Mouse (Mus musculus) CH12.LX (cell line): ENCODE data around the gene Ulbp1. TPM values are rescaled to one million over a fixed set of nuclear protein-coding genes. Genes with fewer than 3 reads are reported as not detected.
A peak's percentile ranks its signal among the peaks of the same experiment; 100 is the strongest.
"Not testable (repeated sequence)": the region's sequence is repeated elsewhere in the genome, so short reads cannot be mapped to it uniquely, and the experiment has no call there.

Experiments
- DNase-seq: peaks from one replicate; pipeline ENCODE4 v3.0.0-alpha.2; 2013; ENCODE audit errors: extremely low read depth
- H3K27ac ChIP-seq: 2 replicates; pipeline ENCODE4 v1.5.1; 2012; ENCODE audit warnings: low read depth, mild to moderate bottlenecking, control low read depth, moderate library complexity; ENCODE audit not compliant: insufficient read depth
- H3K27me3 ChIP-seq: replicated peaks from 2 replicates; pipeline ENCODE3; 2012; ENCODE audit warnings: inconsistent platforms
- H3K36me3 ChIP-seq, 2 experiments: replicated peaks in 1 of 2; 2 replicates each; pipeline versions ENCODE3 to v1.6.1; 2012; ENCODE audit warnings: inconsistent platforms in 1 of 2, low read length in 1 of 2, mild to moderate bottlenecking in 1 of 2, mixed read lengths in 1 of 2, moderate library complexity in 1 of 2; ENCODE audit not compliant: control insufficient read depth in 1 of 2, insufficient read depth in 1 of 2
- H3K4me1 ChIP-seq, 2 experiments: 2 replicates each; pipeline ENCODE4 v1.6.1; 2012; ENCODE audit warnings: inconsistent platforms in 1 of 2, moderate library complexity in 1 of 2; ENCODE audit not compliant: insufficient read depth in 2 of 2, control insufficient read depth in 1 of 2
- H3K4me2 ChIP-seq: 2 replicates; pipeline ENCODE4 v1.6.1; 2012; ENCODE audit warnings: low read depth, mild to moderate bottlenecking, control low read depth; ENCODE audit not compliant: poor library complexity, insufficient read depth, severe bottlenecking
- H3K4me3 ChIP-seq, 3 experiments: fragments of 150-350 bp in 1 of 3; sonication (generic) in 1 of 3; replicated peaks in 1 of 3; 2 replicates each; pipeline versions ENCODE3 to v1.5.1; 2011 to 2012; ENCODE audit warnings: low read depth in 2 of 3, low read length in 2 of 3, mild to moderate bottlenecking in 2 of 3, moderate library complexity in 2 of 3, control low read depth in 1 of 3, improper control_type of control experiment in 1 of 3, inconsistent platforms in 1 of 3, mixed read lengths in 1 of 3; ENCODE audit not compliant: poor library complexity in 1 of 3
- H3K79me2 ChIP-seq: replicated peaks from 2 replicates; pipeline ENCODE4 v1.6.1; 2012; ENCODE audit warnings: mild to moderate bottlenecking, moderate library complexity; ENCODE audit not compliant: control insufficient read depth, poor library complexity, insufficient read depth, severe bottlenecking; ENCODE audit errors: extremely low read depth
- H3K9ac ChIP-seq: 2 replicates; pipeline ENCODE4 v1.6.1; 2012; ENCODE audit warnings: low read depth, mild to moderate bottlenecking, control low read depth, moderate library complexity; ENCODE audit not compliant: insufficient read depth
- H3K9me3 ChIP-seq: replicated peaks from 2 replicates; pipeline ENCODE3; 2012; ENCODE audit warnings: low read length, inconsistent platforms, mixed read lengths
- BHLHE40 ChIP-seq: IDR thresholded peaks from 2 replicates; pipeline ENCODE4 v1.6.1; 2011; ENCODE audit warnings: mild to moderate bottlenecking, low read depth, low read length, improper control_type of control experiment
- CHD1 ChIP-seq: IDR thresholded peaks from 2 replicates; pipeline ENCODE4 v1.6.1; 2012; ENCODE audit warnings: low read depth, low read length, improper control_type of control experiment, inconsistent platforms
- CHD2 ChIP-seq: IDR thresholded peaks from 2 replicates; pipeline ENCODE4 v1.6.1; 2011; ENCODE audit warnings: low read length, improper control_type of control experiment
- CTCF ChIP-seq, 2 experiments: IDR thresholded peaks in 1 of 2; conservative IDR thresholded peaks in 1 of 2; 2 replicates each; pipeline ENCODE4 v1.5.1; 2011 to 2012; ENCODE audit warnings: low read depth in 2 of 2, low read length in 2 of 2, improper control_type of control experiment in 1 of 2, inconsistent platforms in 1 of 2, mild to moderate bottlenecking in 1 of 2, moderate library complexity in 1 of 2
- E2F4 ChIP-seq: IDR thresholded peaks from 2 replicates; pipeline ENCODE4 v1.6.1; 2011; ENCODE audit warnings: low read depth, low read length, improper control_type of control experiment; ENCODE audit not compliant: insufficient replicate concordance
- ELF1 ChIP-seq: IDR thresholded peaks from 2 replicates; pipeline ENCODE4 v1.6.1; 2014; ENCODE audit warnings: low read depth, mild to moderate bottlenecking, inconsistent platforms, low read length, improper control_type of control experiment
- EP300 ChIP-seq: IDR thresholded peaks from 2 replicates; pipeline ENCODE4 v1.6.1; 2011; ENCODE audit warnings: low read length, improper control_type of control experiment
- ETS1 ChIP-seq: conservative IDR thresholded peaks from 2 replicates; pipeline ENCODE4 v1.6.1; 2012; ENCODE audit warnings: low read depth, mild to moderate bottlenecking, inconsistent platforms, low read length, improper control_type of control experiment, moderate library complexity
- GABPA ChIP-seq: IDR thresholded peaks from 2 replicates; pipeline ENCODE4 v1.6.1; 2012; ENCODE audit warnings: low read depth, low read length, improper control_type of control experiment, inconsistent platforms; ENCODE audit not compliant: insufficient replicate concordance
- HCFC1 ChIP-seq: IDR thresholded peaks from 2 replicates; pipeline ENCODE4 v1.6.1; 2012; ENCODE audit warnings: low read depth, mild to moderate bottlenecking, inconsistent platforms, low read length, improper control_type of control experiment
- IRF4 ChIP-seq: IDR thresholded peaks from 2 replicates; pipeline ENCODE4 v1.6.1; 2014; ENCODE audit warnings: low read depth, mild to moderate bottlenecking, inconsistent platforms, low read length, improper control_type of control experiment
- JUN ChIP-seq: IDR thresholded peaks from 2 replicates; pipeline ENCODE4 v1.6.1; 2011; ENCODE audit warnings: low read depth, mild to moderate bottlenecking, low read length, improper control_type of control experiment, moderate library complexity; ENCODE audit not compliant: insufficient read depth
- JUND ChIP-seq: conservative IDR thresholded peaks from 2 replicates; pipeline ENCODE4 v1.6.1; 2011; ENCODE audit warnings: low read depth, low read length, improper control_type of control experiment
- KAT2A ChIP-seq: IDR thresholded peaks from 2 replicates; pipeline ENCODE4 v1.6.1; 2012; ENCODE audit warnings: low read length, improper control_type of control experiment, inconsistent platforms; ENCODE audit not compliant: insufficient replicate concordance
- MAFK ChIP-seq: IDR thresholded peaks from 2 replicates; pipeline ENCODE4 v1.6.1; 2011; ENCODE audit warnings: low read length, improper control_type of control experiment; ENCODE audit not compliant: insufficient replicate concordance
- MAX ChIP-seq: IDR thresholded peaks from 2 replicates; pipeline ENCODE4 v1.6.1; 2011; ENCODE audit warnings: low read length, improper control_type of control experiment
- MAZ ChIP-seq: IDR thresholded peaks from 2 replicates; pipeline ENCODE4 v1.6.1; 2012; ENCODE audit warnings: low read depth, mild to moderate bottlenecking, inconsistent platforms, low read length, improper control_type of control experiment, moderate library complexity
- MEF2A ChIP-seq: IDR thresholded peaks from 2 replicates; pipeline ENCODE4 v1.6.1; 2014; ENCODE audit warnings: low read depth, mild to moderate bottlenecking, inconsistent platforms, low read length, improper control_type of control experiment, borderline replicate concordance
- MXI1 ChIP-seq: IDR thresholded peaks from 2 replicates; pipeline ENCODE4 v1.6.1; 2011; ENCODE audit warnings: mild to moderate bottlenecking, low read depth, low read length, improper control_type of control experiment
- NELFE ChIP-seq: IDR thresholded peaks from 2 replicates; pipeline ENCODE4 v1.6.1; 2011; ENCODE audit warnings: low read depth, low read length, improper control_type of control experiment
- NRF1 ChIP-seq: IDR thresholded peaks from 2 replicates; pipeline ENCODE4 v1.6.1; 2014; ENCODE audit warnings: low read depth, mild to moderate bottlenecking, inconsistent platforms, low read length, improper control_type of control experiment, moderate library complexity
- PAX5 ChIP-seq: IDR thresholded peaks from 2 replicates; pipeline ENCODE4 v1.6.1; 2012; ENCODE audit warnings: low read length, inconsistent platforms, mixed read lengths
- POLR2A ChIP-seq: IDR thresholded peaks from 2 replicates; pipeline ENCODE4 v1.6.1; 2011; ENCODE audit warnings: low read depth, mild to moderate bottlenecking, improper control_type of control experiment, low read length
- POLR2AphosphoS2 ChIP-seq: IDR thresholded peaks from 2 replicates; pipeline ENCODE4 v1.6.1; 2011; ENCODE audit warnings: low read depth, low read length, improper control_type of control experiment
- RAD21 ChIP-seq: IDR thresholded peaks from 2 replicates; pipeline ENCODE4 v1.6.1; 2011; ENCODE audit warnings: low read depth, mild to moderate bottlenecking, low read length, improper control_type of control experiment, moderate library complexity
- RCOR1 ChIP-seq: conservative IDR thresholded peaks from 2 replicates; pipeline ENCODE4 v1.6.1; 2012; ENCODE audit warnings: low read depth, mild to moderate bottlenecking, inconsistent platforms, low read length, improper control_type of control experiment
- SIN3A ChIP-seq: IDR thresholded peaks from 2 replicates; pipeline ENCODE4 v1.6.1; 2012; ENCODE audit warnings: low read length, improper control_type of control experiment, inconsistent platforms
- SMC3 ChIP-seq: IDR thresholded peaks from 2 replicates; pipeline ENCODE4 v1.6.1; 2011; ENCODE audit warnings: low read depth, low read length, improper control_type of control experiment
- TBP ChIP-seq: conservative IDR thresholded peaks from 2 replicates; pipeline ENCODE4 v1.6.1; 2011; ENCODE audit warnings: low read depth, low read length, improper control_type of control experiment
- TCF12 ChIP-seq: IDR thresholded peaks from 2 replicates; pipeline ENCODE4 v1.6.1; 2014; ENCODE audit warnings: low read depth, mild to moderate bottlenecking, inconsistent platforms, low read length, improper control_type of control experiment
- UBTF ChIP-seq: IDR thresholded peaks from 2 replicates; pipeline ENCODE4 v1.6.1; 2012; ENCODE audit warnings: low read depth, mild to moderate bottlenecking, inconsistent platforms, low read length, improper control_type of control experiment, moderate library complexity
- USF1 ChIP-seq: IDR thresholded peaks from 2 replicates; pipeline ENCODE4 v1.6.1; 2014; ENCODE audit warnings: low read depth, mild to moderate bottlenecking, inconsistent platforms, low read length, improper control_type of control experiment
- ZC3H11A ChIP-seq: IDR thresholded peaks from 2 replicates; pipeline ENCODE4 v1.6.1; 2012; ENCODE audit warnings: low read depth, mild to moderate bottlenecking, inconsistent platforms, low read length, improper control_type of control experiment
- ZMIZ1 ChIP-seq: IDR thresholded peaks from 2 replicates; pipeline ENCODE4 v1.6.1; 2012; ENCODE audit warnings: low read depth, mild to moderate bottlenecking, inconsistent platforms, low read length, improper control_type of control experiment
- ZNF384 ChIP-seq: IDR thresholded peaks from 2 replicates; pipeline ENCODE4 v1.6.1; 2012; ENCODE audit warnings: low read depth, low read length, improper control_type of control experiment, inconsistent platforms
- dilution Hi-C: fragments of 300-500 bp; cut with MboI; formaldehyde crosslinking; loops from 2 replicates; pipeline ENCODE4 v1.14.3; 2020; ENCODE audit warnings: low sequenced_read_pairs; ENCODE audit not compliant: extremely low pct_unique_long_range_greater_than_20kb, extremely low pct_ligation_motif_present
- in situ Hi-C: fragments of 300-500 bp; cut with MboI; formaldehyde crosslinking; loops from 3 replicates; pipeline ENCODE4 v1.14.3; 2019; ENCODE audit warnings: low sequenced_read_pairs, low pct_ligation_motif_present, low pct_unique_long_range_greater_than_20kb, mixed read lengths
- polyA plus RNA-seq: library from polyadenylated mRNA; unstranded; fragments of >175 nt; gene quantifications from 2 replicates; pipeline ENCODE4 v1.2.1, GENCODE M21; 2012; ENCODE audit warnings: low read depth; ENCODE audit not compliant: insufficient read length
- total RNA-seq, 2 experiments: library from RNA; depleted of rRNA; stranded (reverse); fragments of 300-350 nt in 1 of 2; fragments of >200 nt in 1 of 2; gene quantifications; 2 replicates each; pipeline ENCODE4 v1.2.3; 2012 to 2014

The Ulbp1 gene
- total and polyA plus RNA-seq, 3 experiments, result 70.1 to 141 (median 92.9) TPM

DNA sequence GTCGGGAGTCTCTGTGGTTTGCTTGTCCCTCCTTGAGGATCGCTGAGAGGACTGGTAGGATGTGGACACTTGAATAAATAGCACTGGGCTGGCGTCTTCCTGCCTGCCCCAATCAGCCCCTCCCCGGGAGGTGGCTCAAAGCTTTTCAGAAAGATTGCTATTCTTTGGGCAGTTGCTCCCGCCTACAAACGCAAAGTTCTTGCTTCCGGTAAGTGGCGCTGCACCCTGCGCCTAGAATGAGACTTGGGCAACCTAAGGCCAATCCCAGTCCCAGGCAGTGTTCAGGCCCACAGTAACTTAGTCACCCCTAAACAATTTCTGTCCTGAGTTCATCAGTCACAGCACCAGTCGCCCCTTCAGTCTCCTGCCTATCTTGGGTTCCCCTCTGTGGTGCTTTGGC lies 18.9 kb upstream of the Ulbp1 start:
- H3K9ac ChIP-seq, H3K9me3 ChIP-seq, H3K27me3 ChIP-seq, H3K27ac ChIP-seq, H3K4me1 ChIP-seq, H3K4me2 ChIP-seq, DNase-seq, in situ Hi-C loops, H3K36me3 ChIP-seq, H3K4me3 ChIP-seq, H3K79me2 ChIP-seq, dilution Hi-C loops: not testable (repeated sequence)

DNA sequence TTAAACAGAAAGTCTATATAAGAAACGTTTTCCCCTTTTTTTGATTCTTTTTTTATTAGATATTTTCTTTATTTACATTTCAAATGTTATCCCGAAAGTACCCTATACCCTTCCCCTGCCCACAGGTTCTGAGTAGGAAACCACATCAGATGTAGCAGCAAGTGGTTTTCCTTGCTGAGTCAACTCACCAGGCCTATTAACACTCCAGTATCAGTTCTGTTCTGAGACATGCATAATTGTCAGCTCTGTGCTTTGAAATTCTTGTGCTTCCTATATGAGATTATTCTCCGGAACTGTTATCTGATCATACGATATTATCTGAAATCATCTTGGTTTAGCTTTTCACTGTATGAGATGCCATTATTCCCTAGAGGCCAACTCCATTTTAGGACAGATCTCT lies 10.2 kb upstream of the Ulbp1 start:
- Histone ChIP-seq H3K4me1 (peaks cover 11 to 14% of the 10 kb centered on the region in 2 experiments), H3K9ac (no peak overlapping the region), H3K27ac (no peak overlapping the region), H3K36me3 (no peaks in the 10 kb centered on the region), H3K27me3 (no peaks in the 10 kb centered on the region), H3K4me2 (no peak overlapping the region), H3K9me3 (no peaks in the 10 kb centered on the region), H3K79me2 (no peaks in the 10 kb centered on the region), H3K4me3 (no peak overlapping the region)
- in situ Hi-C loops (no loop called here), dilution Hi-C loops (no loop called here)
- peak; percentile 64 for DNase-seq
- no peak for TF ChIP-seq KAT2A
- peak; percentile 88 for TF ChIP-seq ETS1
- no peak for TF ChIP-seq RAD21
- no peak for TF ChIP-seq CHD1
- no peak for TF ChIP-seq ZNF384
- TF ChIP-seq TCF12, result peak; percentile 80
- TF ChIP-seq POLR2AphosphoS2, result no peak
- TF ChIP-seq SMC3, result no peak
- TF ChIP-seq GABPA, result no peak
- no peak for TF ChIP-seq NELFE
- TF ChIP-seq UBTF, result no peak
- peak; percentile 96 for TF ChIP-seq EP300
- TF ChIP-seq JUN, result peak; percentile 86
- no peak for TF ChIP-seq MXI1
- peak; percentile 86 for TF ChIP-seq MEF2A
- TF ChIP-seq CTCF (conservative IDR thresholded peaks at IDR 0.05 in 1 of 2, IDR thresholded peaks at IDR 0.05 in 1 of 2; ENCODE audit: low read depth in 2 of 2, low read length in 2 of 2), result no peak
- no peak for TF ChIP-seq PAX5
- TF ChIP-seq BHLHE40, result peak; percentile 82
- no peak for TF ChIP-seq TBP
- TF ChIP-seq CHD2, result peak; percentile 72; the same call in 1 of the 2 replicates
- TF ChIP-seq NRF1, result no peak
- no peak for TF ChIP-seq ZC3H11A
- TF ChIP-seq USF1, result no peak
- TF ChIP-seq POLR2A, result no peak
- no peak for TF ChIP-seq MAZ
- TF ChIP-seq ELF1, result no peak
- TF ChIP-seq SIN3A, result 0 out of 2 replicates have a peak, but pooled peaks have one; percentile 58
- TF ChIP-seq MAFK, result peak; percentile 93
- peak; percentile 88; the same call in 1 of the 2 replicates for TF ChIP-seq RCOR1
- no peak for TF ChIP-seq ZMIZ1
- TF ChIP-seq E2F4, result 0 out of 2 replicates have a peak, but pooled peaks have one; percentile 54
- TF ChIP-seq MAX, result no peak
- peak; percentile 93 for TF ChIP-seq JUND
- TF ChIP-seq IRF4, result peak; percentile 98
- TF ChIP-seq HCFC1, result no peak
